Mouse (Mus musculus): ENCODE results near the gene Fam89a. TPM values are rescaled to one million over a fixed set of nuclear protein-coding genes. Genes with fewer than 3 reads are reported as not detected.

Gene Fam89a
- polyA plus RNA-seq (2015; fragmentation: Nextera tagmentation; extraction: Ambion mirVana): 3.2 and 3.7 TPM in 2 replicates

DNA sequence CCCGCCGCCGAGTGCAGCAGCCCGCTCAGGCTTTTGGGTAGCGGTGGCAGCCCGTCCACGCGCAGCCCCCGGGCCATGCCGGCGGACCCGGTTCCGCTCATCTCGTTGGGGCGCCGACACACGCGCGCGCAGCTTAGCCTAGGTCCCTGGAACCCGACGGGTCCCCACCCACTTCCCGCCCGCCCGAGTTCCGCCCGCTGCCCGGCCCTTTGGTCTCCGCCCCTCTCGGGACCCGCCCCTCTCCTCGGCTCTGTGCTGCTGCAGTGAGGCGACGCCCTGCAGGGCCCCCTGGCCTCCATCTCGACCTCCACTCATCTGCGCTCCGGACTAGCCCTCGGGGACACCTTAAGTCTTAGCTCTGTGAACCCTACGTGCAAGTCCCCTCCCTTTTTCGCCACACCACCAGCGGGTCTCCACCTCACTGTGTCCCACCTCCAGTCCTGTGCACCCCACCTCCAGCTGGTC lies at the start of gene Fam89a:
Fam89a (minus strand) TSS at position 124 of the 465 bp plus-strand sequence.
- 0 out of 2 replicates have a peak, but pooled peaks cover 3% of the 10 kb centered on the region for H3K9me3 ChIP-seq
- H3K4me1 ChIP-seq: peaks cover 18% of the 10 kb centered on the region
- H3K9ac ChIP-seq: peak within 1 kb of the TSS; percentile 65
- peaks cover 67% of the 10 kb centered on the region for H3K27me3 ChIP-seq
- peak within 1 kb of the TSS; percentile 61 for H3K4me3 ChIP-seq
- WGBS: under 1% methylated on average over 19 of the region's 41 CpGs
- H3K4me2 ChIP-seq (replicated peaks): peak within 1 kb of the TSS; percentile 89
- H3K27ac ChIP-seq: no peak within 1 kb of the TSS
- no peaks in the 10 kb centered on the region for H3K36me3 ChIP-seq
- ATAC-seq (ENCODE audit: low FRiP score, low read depth): peak; percentile 65

- Histone ChIP-seq H3K4me2 (replicated peaks) (no peak overlapping the region), H3K27me3 (peaks cover 64% of the 10 kb centered on the region), H3K4me3 (no peak overlapping the region), H3K27ac (no peak overlapping the region), H3K9ac (no peak overlapping the region), H3K4me1 (no peaks in the 10 kb centered on the region), H3K9me3 (no peaks in the 10 kb centered on the region), H3K36me3 (no peaks in the 10 kb centered on the region)
- no peak for ATAC-seq (ENCODE audit: low FRiP score, low read depth)
- 27% methylated on average over 11 of the region's 11 CpGs for WGBS
These were observed 48.9 kb upstream of the Fam89a start for GRCm38 (mm10) chr8:124800542-124800941.

DNA sequence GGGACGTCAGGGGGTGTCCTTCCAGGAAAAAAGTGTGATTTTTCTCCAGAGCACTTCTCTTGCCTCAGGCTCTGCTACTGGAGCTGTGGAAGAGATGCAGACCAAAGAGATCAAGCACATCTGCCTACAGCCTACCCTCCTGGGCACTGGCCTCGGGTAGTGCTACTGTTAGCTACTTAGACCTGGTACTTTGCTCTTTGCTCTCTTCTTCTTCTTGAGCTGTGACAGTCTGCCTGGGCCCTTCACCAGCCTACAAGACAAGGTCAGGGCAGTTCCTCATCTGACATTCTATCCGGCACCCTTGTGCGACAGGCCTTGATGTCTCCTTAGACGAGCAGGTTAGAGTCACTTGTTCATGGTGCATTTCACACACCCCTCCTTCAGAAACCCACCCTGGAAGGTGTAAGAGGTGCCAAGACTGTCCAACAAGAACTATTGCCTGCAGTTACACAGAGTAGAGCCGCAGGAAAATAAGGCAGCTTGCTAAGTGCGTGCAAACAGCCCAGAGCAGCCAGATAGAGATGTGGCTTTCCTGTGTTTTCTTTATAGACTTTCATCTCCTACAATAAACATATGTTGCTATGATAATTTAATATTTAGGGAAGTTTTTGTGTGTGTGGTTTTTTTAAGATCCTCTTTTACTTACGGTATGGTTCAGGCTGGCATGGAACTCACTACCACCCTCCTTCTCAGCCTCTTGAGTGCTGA lies 44.3 kb upstream of the Fam89a start:
- no peaks in the 10 kb centered on the region for H3K9me3 ChIP-seq
- no peaks in the 10 kb centered on the region for H3K36me3 ChIP-seq
- peaks cover 85% of the 10 kb centered on the region for H3K27me3 ChIP-seq
- 66% methylated on average over 8 of the region's 8 CpGs for whole genome bisulfite sequencing
- H3K9ac ChIP-seq: no peak overlapping the region
- peaks cover 26% of the 10 kb centered on the region for H3K4me1 ChIP-seq
- ATAC-seq (ENCODE audit: low FRiP score, low read depth): no peak
- H3K4me3 ChIP-seq: no peak overlapping the region
- H3K27ac ChIP-seq: no peak overlapping the region
- H3K4me2 ChIP-seq (replicated peaks): no peak overlapping the region

GRCm38 (mm10) chr8:124794486-124794780 lies 42.8 kb upstream of the Fam89a start:
- Histone ChIP-seq H3K36me3 (no peaks in the 10 kb centered on the region), H3K9ac (no peak overlapping the region), H3K9me3 (no peaks in the 10 kb centered on the region), H3K27ac (no peak overlapping the region), H3K4me3 (peak overlapping the region; percentile 62), H3K27me3 (peaks cover 90% of the 10 kb centered on the region), H3K4me2 (replicated peaks) (peak overlapping the region; percentile 100), H3K4me1 (peaks cover 26% of the 10 kb centered on the region)
- no peak for ATAC-seq (ENCODE audit: low FRiP score, low read depth)
- WGBS: 2% methylated on average over 25 of the region's 25 CpGs

DNA sequence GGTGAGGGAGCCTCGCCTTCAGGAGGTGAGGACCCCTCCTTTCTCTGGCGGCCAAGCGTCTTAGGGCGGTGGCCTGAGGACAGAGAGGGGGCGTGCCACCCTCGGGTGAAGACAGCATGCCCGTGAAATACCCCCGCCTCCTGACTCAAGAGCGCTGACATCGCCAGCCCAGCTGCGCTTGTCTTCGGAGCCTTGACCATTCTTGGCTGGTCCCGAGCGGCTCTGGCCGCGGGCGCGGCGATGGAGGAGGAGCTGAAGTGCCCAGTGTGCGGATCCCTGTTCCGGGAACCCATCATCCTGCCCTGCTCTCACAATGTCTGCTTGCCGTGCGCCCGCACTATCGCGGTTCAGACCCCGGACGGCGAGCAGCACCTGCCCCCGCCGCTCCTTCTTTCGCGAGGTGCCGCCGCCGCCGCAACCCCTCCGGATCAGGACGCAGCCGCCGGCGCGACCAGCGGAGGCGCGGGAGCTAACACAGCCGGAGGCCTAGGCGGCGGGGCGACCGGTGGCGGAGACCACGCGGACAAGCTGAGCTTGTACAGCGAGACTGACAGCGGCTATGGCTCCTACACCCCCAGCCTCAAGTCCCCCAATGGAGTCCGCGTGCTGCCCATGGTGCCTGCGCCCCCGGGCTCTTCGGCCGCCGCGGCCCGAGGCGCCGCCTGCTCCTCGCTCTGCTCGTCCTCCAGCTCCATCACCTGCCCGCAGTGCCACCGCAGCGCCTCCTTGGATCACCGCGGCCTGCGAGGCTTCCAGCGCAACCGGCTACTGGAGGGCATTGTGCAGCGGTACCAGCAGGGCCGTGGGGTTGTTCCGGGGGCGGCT lies 42.2 kb upstream of the Fam89a start:
- H3K36me3 ChIP-seq: no peaks in the 10 kb centered on the region
- H3K27me3 ChIP-seq: peaks cover 87% of the 10 kb centered on the region
- H3K4me3 ChIP-seq: peak overlapping the region; percentile 62
- WGBS: 1% methylated on average over 81 of the region's 81 CpGs
- no peaks in the 10 kb centered on the region for H3K9me3 ChIP-seq
- H3K9ac ChIP-seq: no peak overlapping the region
- 0 out of 2 replicates have a peak, but pooled peaks have one; percentile 13 for ATAC-seq (ENCODE audit: low FRiP score, low read depth)
- H3K4me2 ChIP-seq (replicated peaks): peak overlapping the region; percentile 100
- H3K4me1 ChIP-seq: peaks cover 26% of the 10 kb centered on the region
- no peak overlapping the region for H3K27ac ChIP-seq

GRCm38 (mm10) chr8:124793172-124793651 lies 41.6 kb upstream of the Fam89a start:
- ATAC-seq (ENCODE audit: low FRiP score, low read depth): peak; percentile 88
- Histone ChIP-seq H3K36me3 (no peaks in the 10 kb centered on the region), H3K27ac (no peak overlapping the region), H3K4me3 (peak overlapping the region; percentile 62), H3K4me2 (replicated peaks) (peak overlapping the region; percentile 100), H3K9me3 (no peaks in the 10 kb centered on the region), H3K9ac (no peak overlapping the region), H3K4me1 (peaks cover 26% of the 10 kb centered on the region), H3K27me3 (peaks cover 81% of the 10 kb centered on the region)
- WGBS: 0% methylated on average over 50 of the region's 51 CpGs

GRCm38 (mm10) chr8:124792708-124793107 lies 41.1 kb upstream of the Fam89a start, which contains the start of gene Trim67:
Gene Trim67, plus strand, starts transcription at chr8:124793092.
- Histone ChIP-seq H3K4me3 (peak within 1 kb of the TSS; percentile 62), H3K27me3 (peaks cover 76% of the 10 kb centered on the region), H3K36me3 (no peaks in the 10 kb centered on the region), H3K4me2 (replicated peaks) (peak within 1 kb of the TSS; percentile 100), H3K4me1 (peaks cover 26% of the 10 kb centered on the region), H3K27ac (no peak within 1 kb of the TSS), H3K9ac (no peak within 1 kb of the TSS), H3K9me3 (no peaks in the 10 kb centered on the region)
- under 1% methylated on average over 39 of the region's 39 CpGs for WGBS
- ATAC-seq (ENCODE audit: low FRiP score, low read depth): peak; percentile 89

DNA sequence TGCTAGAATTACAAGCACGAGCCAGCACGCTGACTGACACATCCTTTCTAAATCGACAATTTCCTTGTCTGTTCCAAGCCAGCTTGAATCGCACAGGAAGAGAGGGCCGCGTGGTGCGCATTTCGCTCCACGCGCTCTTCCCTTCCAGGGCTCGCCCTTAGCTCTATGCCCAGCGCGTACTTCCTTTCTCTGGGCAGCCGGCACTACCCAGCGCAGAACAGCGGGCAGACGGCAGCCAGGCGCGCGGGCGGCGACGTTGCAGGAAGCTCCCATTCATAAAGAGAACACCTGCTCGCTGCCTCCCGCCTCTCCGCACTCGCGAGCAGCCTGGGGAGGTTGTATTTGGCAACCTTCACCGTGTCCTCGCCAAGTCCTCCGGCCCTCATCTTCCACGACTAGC lies 40.6 kb upstream of the Fam89a start:
- Histone ChIP-seq H3K36me3 (no peaks in the 10 kb centered on the region), H3K4me2 (replicated peaks) (peak overlapping the region; percentile 100), H3K9ac (no peak overlapping the region), H3K4me1 (peaks cover 26% of the 10 kb centered on the region), H3K27ac (no peak overlapping the region), H3K27me3 (peaks cover 71% of the 10 kb centered on the region), H3K9me3 (no peaks in the 10 kb centered on the region), H3K4me3 (peak overlapping the region; percentile 62)
- 0 out of 2 replicates have a peak, but pooled peaks have one; percentile 24 for ATAC-seq (ENCODE audit: low FRiP score, low read depth)
- 1% methylated on average over 32 of the region's 32 CpGs for WGBS

DNA sequence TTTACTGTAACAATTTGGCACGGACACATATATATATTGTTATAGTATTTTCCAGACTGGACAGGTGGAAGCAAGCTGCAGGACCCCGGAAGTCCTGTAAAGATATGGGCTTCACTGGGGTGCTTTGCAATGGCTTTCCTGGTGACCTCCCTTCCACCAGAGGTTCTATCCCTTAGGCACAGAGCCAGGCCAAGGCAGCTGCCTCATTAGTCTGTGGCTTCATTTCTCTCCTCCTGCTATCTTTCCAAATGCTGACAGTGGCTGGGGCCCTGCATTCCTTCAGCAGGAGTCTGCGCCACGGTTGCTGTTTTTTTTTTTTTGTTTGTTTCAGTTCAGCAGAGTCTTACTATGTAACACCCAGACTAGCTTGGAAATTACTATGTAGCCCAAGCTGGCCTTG lies 40.1 kb upstream of the Fam89a start:
- WGBS: 41% methylated on average over 4 of the region's 4 CpGs
- no peak for ATAC-seq (ENCODE audit: low FRiP score, low read depth)

GRCm38 (mm10) chr8:124790676-124791075 lies 39.0 kb upstream of the Fam89a start:
- Histone ChIP-seq H3K27me3 (peaks cover 67% of the 10 kb centered on the region), H3K4me3 (no peak overlapping the region), H3K9me3 (no peaks in the 10 kb centered on the region), H3K4me1 (peaks cover 26% of the 10 kb centered on the region), H3K4me2 (replicated peaks) (no peak overlapping the region), H3K27ac (no peak overlapping the region), H3K36me3 (no peaks in the 10 kb centered on the region), H3K9ac (no peak overlapping the region)
- WGBS: 77% methylated on average over 4 of the region's 4 CpGs
- no peak for ATAC-seq (ENCODE audit: low FRiP score, low read depth)

More for the DNA sequence above, 40.1 kb upstream of the Fam89a start:
- Histone ChIP-seq H3K9ac (no peak overlapping the region), H3K27ac (no peak overlapping the region), H3K27me3 (peaks cover 67% of the 10 kb centered on the region), H3K4me1 (peaks cover 26% of the 10 kb centered on the region), H3K4me2 (replicated peaks) (peak overlapping the region; percentile 100), H3K4me3 (peak overlapping the region; percentile 62), H3K36me3 (no peaks in the 10 kb centered on the region), H3K9me3 (no peaks in the 10 kb centered on the region)

DNA sequence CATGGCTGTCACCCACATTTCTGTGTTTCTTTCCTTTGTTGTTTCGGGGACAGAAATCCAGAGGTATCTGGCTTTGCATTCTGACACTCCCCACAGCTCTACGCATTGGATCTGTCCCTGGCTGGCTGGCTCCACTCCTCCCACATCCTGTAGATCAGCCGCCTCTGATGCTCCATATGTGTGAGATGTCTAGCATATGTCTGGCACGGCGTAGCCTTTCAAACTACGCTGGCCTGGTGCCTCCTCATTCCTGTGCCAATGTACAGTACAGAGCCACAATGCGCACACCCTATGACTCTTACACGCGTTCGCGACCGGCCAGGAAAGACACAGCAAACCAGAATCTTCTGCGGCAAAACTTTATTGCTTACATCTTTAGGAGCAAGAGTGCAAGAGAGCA lies 33.0 kb upstream of the Fam89a start:
- ATAC-seq (ENCODE audit: low FRiP score, low read depth): no peak
- 80% methylated on average over 13 of the region's 13 CpGs for WGBS
- no peaks in the 10 kb centered on the region for H3K4me1 ChIP-seq
- no peak overlapping the region for H3K9ac ChIP-seq
- H3K4me3 ChIP-seq: no peak overlapping the region
- no peaks in the 10 kb centered on the region for H3K9me3 ChIP-seq
- peaks cover 32% of the 10 kb centered on the region for H3K27me3 ChIP-seq
- no peak overlapping the region for H3K27ac ChIP-seq
- H3K36me3 ChIP-seq: no peaks in the 10 kb centered on the region
- H3K4me2 ChIP-seq (replicated peaks): no peak overlapping the region

- H3K4me1 ChIP-seq: no peaks in the 10 kb centered on the region
- no peak for ATAC-seq (ENCODE audit: low FRiP score, low read depth)
- no peak overlapping the region for H3K4me3 ChIP-seq
- 89% methylated on average over 15 of the region's 15 CpGs for WGBS
- no peak overlapping the region for H3K9ac ChIP-seq
- no peak overlapping the region for H3K27ac ChIP-seq
- H3K9me3 ChIP-seq: no peaks in the 10 kb centered on the region
- H3K27me3 ChIP-seq: peaks cover 32% of the 10 kb centered on the region
- no peak overlapping the region for H3K4me2 ChIP-seq (replicated peaks)
- H3K36me3 ChIP-seq: no peaks in the 10 kb centered on the region
These were observed 31.6 kb upstream of the Fam89a start for GRCm38 (mm10) chr8:124783228-124783627.
